Mouse (Mus musculus): ENCODE results near the gene Agap2. TPM values are rescaled to one million over a fixed set of nuclear protein-coding genes. Genes with fewer than 3 reads are reported as not detected.

Agap2 gene
- total and polyA plus RNA-seq, 3 experiments, result 24.8 to 43.5 (median 26.1) TPM

GRCm38 (mm10) chr10:127083292-127083914, 8.3 kb downstream of the Agap2 start:
- no peaks in the 10 kb centered on the region for H3K9me3 ChIP-seq (replicated peaks; ENCODE audit: low read length)
- H3K4me2 ChIP-seq (ENCODE audit: insufficient read depth, low read depth, poor library complexity, severe bottlenecking), result no peak overlapping the region
- H3K27me3 ChIP-seq (replicated peaks), result no peaks in the 10 kb centered on the region
- in situ Hi-C loops (cut with MboI; ENCODE audit: low pct_ligation_motif_present, low pct_unique_long_range_greater_than_20kb, low sequenced_read_pairs), result no loop called here
- no peak overlapping the region for H3K4me3 ChIP-seq (replicated peaks in 1 of 3; ENCODE audit: low read depth in 2 of 3, low read length in 2 of 3, poor library complexity in 1 of 3)
- no peak overlapping the region for H3K9ac ChIP-seq (ENCODE audit: insufficient read depth, low read depth)
- H3K27ac ChIP-seq (ENCODE audit: insufficient read depth, low read depth), result no peak overlapping the region
- dilution Hi-C loops (cut with MboI; ENCODE audit: extremely low pct_ligation_motif_present, extremely low pct_unique_long_range_greater_than_20kb, low sequenced_read_pairs), result no loop called here
- H3K79me2 ChIP-seq (replicated peaks; ENCODE audit: control insufficient read depth, extremely low read depth, insufficient read depth, poor library complexity, severe bottlenecking), result peaks cover 3% of the 10 kb centered on the region; the same call in 1 of the 2 replicates
- TF ChIP-seq BHLHE40 (IDR thresholded peaks at IDR 0.05; ENCODE audit: low read depth, low read length) (no peak), MXI1 (IDR thresholded peaks at IDR 0.05; ENCODE audit: low read depth, low read length) (no peak), JUN (IDR thresholded peaks at IDR 0.05; ENCODE audit: insufficient read depth, low read depth, low read length) (no peak)
- H3K4me1 ChIP-seq (ENCODE audit: control insufficient read depth in 1 of 2, insufficient read depth in 2 of 2), result no peaks in the 10 kb centered on the region
- no peak for DNase-seq (ENCODE audit: extremely low read depth)
- peaks cover 68 to 94% of the 10 kb centered on the region in 2 experiments for H3K36me3 ChIP-seq (replicated peaks in 1 of 2; ENCODE audit: control insufficient read depth in 1 of 2, insufficient read depth in 1 of 2, low read length in 1 of 2)

GRCm38 (mm10) chr10:127083915-127084306, 8.8 kb downstream of the Agap2 start:
- H3K4me2 ChIP-seq (ENCODE audit: insufficient read depth, low read depth, poor library complexity, severe bottlenecking), result no peak overlapping the region
- H3K4me1 ChIP-seq (ENCODE audit: control insufficient read depth in 1 of 2, insufficient read depth in 2 of 2), result no peaks in the 10 kb centered on the region
- H3K27me3 ChIP-seq (replicated peaks), result no peaks in the 10 kb centered on the region
- H3K79me2 ChIP-seq (replicated peaks; ENCODE audit: control insufficient read depth, extremely low read depth, insufficient read depth, poor library complexity, severe bottlenecking), result peaks cover 3% of the 10 kb centered on the region; the same call in 1 of the 2 replicates
- DNase-seq (ENCODE audit: extremely low read depth), result no peak
- no peak overlapping the region for H3K9ac ChIP-seq (ENCODE audit: insufficient read depth, low read depth)
- H3K36me3 ChIP-seq (replicated peaks in 1 of 2; ENCODE audit: control insufficient read depth in 1 of 2, insufficient read depth in 1 of 2, low read length in 1 of 2), result peaks cover 70 to 95% of the 10 kb centered on the region in 2 experiments
- no peaks in the 10 kb centered on the region for H3K9me3 ChIP-seq (replicated peaks; ENCODE audit: low read length)
- TF ChIP-seq JUND (conservative IDR thresholded peaks at IDR 0.05; ENCODE audit: low read depth, low read length) (no peak), ZC3H11A (IDR thresholded peaks at IDR 0.05; ENCODE audit: low read depth, low read length) (no peak), USF1 (IDR thresholded peaks at IDR 0.05; ENCODE audit: low read depth, low read length) (no peak), USF2 (conservative IDR thresholded peaks at IDR 0.05; ENCODE audit: low read depth, low read length) (no peak), MEF2A (IDR thresholded peaks at IDR 0.05; ENCODE audit: borderline replicate concordance, low read depth, low read length) (no peak), CHD1 (IDR thresholded peaks at IDR 0.05; ENCODE audit: low read depth, low read length) (no peak), ZKSCAN1 (IDR thresholded peaks at IDR 0.05; ENCODE audit: borderline replicate concordance, low read depth, low read length) (no peak), EP300 (IDR thresholded peaks at IDR 0.05; ENCODE audit: low read length) (no peak)
- no peak overlapping the region for H3K27ac ChIP-seq (ENCODE audit: insufficient read depth, low read depth)
- in situ Hi-C loops (cut with MboI; ENCODE audit: low pct_ligation_motif_present, low pct_unique_long_range_greater_than_20kb, low sequenced_read_pairs), result no loop called here
- dilution Hi-C loops (cut with MboI; ENCODE audit: extremely low pct_ligation_motif_present, extremely low pct_unique_long_range_greater_than_20kb, low sequenced_read_pairs), result no loop called here
- no peak overlapping the region for H3K4me3 ChIP-seq (replicated peaks in 1 of 3; ENCODE audit: low read depth in 2 of 3, low read length in 2 of 3, poor library complexity in 1 of 3)

- DNase-seq (ENCODE audit: extremely low read depth), result no peak
- dilution Hi-C loops (cut with MboI; ENCODE audit: extremely low pct_ligation_motif_present, extremely low pct_unique_long_range_greater_than_20kb, low sequenced_read_pairs), result no loop called here
- no peaks in the 10 kb centered on the region for H3K9me3 ChIP-seq (replicated peaks; ENCODE audit: low read length)
- TF ChIP-seq SIN3A (IDR thresholded peaks at IDR 0.05; ENCODE audit: low read length) (no peak), USF2 (conservative IDR thresholded peaks at IDR 0.05; ENCODE audit: low read depth, low read length) (no peak), ZC3H11A (IDR thresholded peaks at IDR 0.05; ENCODE audit: low read depth, low read length) (no peak), MAZ (IDR thresholded peaks at IDR 0.05; ENCODE audit: low read depth, low read length) (no peak), MXI1 (IDR thresholded peaks at IDR 0.05; ENCODE audit: low read depth, low read length) (no peak), GABPA (IDR thresholded peaks at IDR 0.05; ENCODE audit: insufficient replicate concordance, low read depth, low read length) (no peak), EP300 (IDR thresholded peaks at IDR 0.05; ENCODE audit: low read length) (no peak)
- in situ Hi-C loops (cut with MboI; ENCODE audit: low pct_ligation_motif_present, low pct_unique_long_range_greater_than_20kb, low sequenced_read_pairs), result no loop called here
- H3K4me1 ChIP-seq (ENCODE audit: control insufficient read depth in 1 of 2, insufficient read depth in 2 of 2), result no peaks in the 10 kb centered on the region
- no peak overlapping the region for H3K4me2 ChIP-seq (ENCODE audit: insufficient read depth, low read depth, poor library complexity, severe bottlenecking)
- no peak overlapping the region for H3K27ac ChIP-seq (ENCODE audit: insufficient read depth, low read depth)
- H3K79me2 ChIP-seq (replicated peaks; ENCODE audit: control insufficient read depth, extremely low read depth, insufficient read depth, poor library complexity, severe bottlenecking), result no peaks in the 10 kb centered on the region
- no peak overlapping the region for H3K9ac ChIP-seq (ENCODE audit: insufficient read depth, low read depth)
- no peak overlapping the region for H3K4me3 ChIP-seq (replicated peaks in 1 of 3; ENCODE audit: low read depth in 2 of 3, low read length in 2 of 3, poor library complexity in 1 of 3)
- peaks cover 72 to 95% of the 10 kb centered on the region in 2 experiments for H3K36me3 ChIP-seq (replicated peaks in 1 of 2; ENCODE audit: control insufficient read depth in 1 of 2, insufficient read depth in 1 of 2, low read length in 1 of 2)
- H3K27me3 ChIP-seq (replicated peaks), result no peaks in the 10 kb centered on the region
Observed at GRCm38 (mm10) chr10:127085052-127085451, 10.0 kb downstream of the Agap2 start.

Data from CH12.LX (cell line).